Mouse (Mus musculus): Measurements from ENCODE around the gene Glud1.
A peak's percentile ranks its signal among the peaks of the same experiment; 100 is the strongest.

Glud1 gene

DNA sequence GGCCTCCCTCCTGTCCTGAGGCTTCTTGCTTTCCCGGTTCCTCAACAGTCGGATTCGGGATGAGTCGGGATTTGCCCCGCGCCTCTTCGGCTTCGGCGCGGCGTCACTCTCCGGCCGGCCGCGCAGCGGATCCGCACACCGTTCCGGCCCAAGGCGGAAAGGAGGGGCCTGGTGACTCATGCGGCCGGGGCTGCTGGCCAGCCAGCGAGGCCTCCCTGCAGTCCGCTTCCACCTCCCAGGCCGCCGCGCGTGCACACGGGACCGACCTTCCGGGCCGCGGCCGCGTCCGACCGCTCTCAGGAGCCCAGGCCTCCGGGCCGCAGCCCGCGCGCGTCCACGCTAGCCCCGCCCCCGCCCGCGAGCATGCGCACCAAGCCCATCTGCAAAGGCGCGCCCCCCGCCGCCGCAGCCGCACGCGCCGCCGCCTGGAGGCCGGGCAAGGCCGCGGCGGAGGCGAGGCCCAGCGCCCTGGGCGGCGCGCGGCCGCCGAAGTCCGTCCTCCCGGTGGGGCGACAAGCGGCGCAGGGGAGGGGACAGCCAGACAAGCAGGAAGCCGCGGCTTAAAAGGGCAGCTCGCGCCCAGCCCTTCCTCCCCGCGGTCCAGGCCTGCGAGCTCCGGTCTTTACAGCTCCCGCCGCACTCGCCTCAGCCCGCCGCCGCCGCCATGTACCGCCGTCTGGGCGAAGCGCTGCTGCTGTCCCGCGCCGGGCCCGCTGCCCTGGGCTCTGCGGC lies at the start of gene Glud1, which contains the start of gene Shld2:
Gene Glud1 (plus strand): TSS at position 494 of the 732 bp plus-strand sequence.
Gene Shld2 (minus strand): TSS at position 260 of the 732 bp plus-strand sequence.
- peak; percentile 98 for DNase-seq (ENCODE audit: low spot score)

DNA sequence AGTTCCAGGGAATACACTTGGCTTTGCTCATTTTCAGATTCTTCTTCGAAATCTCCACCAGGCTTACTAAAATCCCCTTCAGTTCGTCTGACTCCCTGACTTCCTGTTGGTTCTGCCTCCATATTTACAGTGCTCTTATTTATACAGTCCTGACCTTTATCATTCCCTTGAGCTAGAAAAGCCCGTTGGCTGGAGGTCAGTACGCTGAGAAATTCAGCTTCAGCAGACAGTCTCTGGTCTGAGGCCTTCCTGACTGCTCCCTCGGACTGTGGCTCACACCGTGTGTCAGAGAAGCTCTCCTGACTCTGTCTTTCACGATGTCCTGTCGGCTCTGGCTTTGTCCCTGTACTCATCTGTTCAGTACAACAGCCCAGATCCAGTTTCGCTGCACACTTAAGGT lies 42.5 kb upstream of the Glud1 start:
- no peak for DNase-seq (ENCODE audit: low spot score)

DNA sequence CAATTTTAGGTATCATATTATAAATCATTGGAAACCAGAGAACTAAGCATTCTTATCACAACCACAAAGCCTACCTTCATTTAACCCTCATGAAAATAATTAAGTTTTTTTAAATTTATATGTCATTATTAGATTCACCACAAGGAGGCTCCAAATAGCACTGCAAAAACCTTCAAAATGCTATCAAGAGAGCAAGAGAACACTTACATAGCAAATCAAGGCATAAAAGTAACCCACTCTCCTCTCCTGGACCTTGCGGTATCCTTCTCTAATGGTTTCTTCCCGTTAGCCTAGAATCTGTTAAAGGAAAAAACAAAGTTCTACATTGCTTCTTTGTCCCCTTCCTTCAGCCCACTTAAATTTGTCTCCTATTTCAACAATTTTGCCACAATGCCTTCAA lies 37.2 kb upstream of the Glud1 start:
- DNase-seq (ENCODE audit: low spot score): no peak

DNA sequence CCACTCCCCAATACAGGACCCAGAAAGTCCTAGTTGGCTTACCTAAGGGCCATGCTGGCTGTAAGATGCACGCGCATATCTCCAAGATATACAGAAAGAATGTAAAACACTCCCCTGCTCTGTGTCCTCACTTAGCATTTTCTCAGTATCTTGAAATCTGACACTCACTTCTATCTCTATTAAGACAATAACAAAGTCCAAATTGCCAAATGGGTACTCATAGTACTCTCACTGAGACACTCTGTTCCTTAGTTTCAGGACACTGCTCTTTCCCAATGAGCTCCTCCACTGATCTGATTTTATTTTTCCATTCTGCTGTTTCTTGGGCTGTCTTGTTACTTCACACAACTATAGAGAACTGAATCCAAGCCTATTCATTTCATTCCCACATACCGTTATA lies 36.4 kb upstream of the Glud1 start:
- no peak for DNase-seq (ENCODE audit: low spot score)

DNA sequence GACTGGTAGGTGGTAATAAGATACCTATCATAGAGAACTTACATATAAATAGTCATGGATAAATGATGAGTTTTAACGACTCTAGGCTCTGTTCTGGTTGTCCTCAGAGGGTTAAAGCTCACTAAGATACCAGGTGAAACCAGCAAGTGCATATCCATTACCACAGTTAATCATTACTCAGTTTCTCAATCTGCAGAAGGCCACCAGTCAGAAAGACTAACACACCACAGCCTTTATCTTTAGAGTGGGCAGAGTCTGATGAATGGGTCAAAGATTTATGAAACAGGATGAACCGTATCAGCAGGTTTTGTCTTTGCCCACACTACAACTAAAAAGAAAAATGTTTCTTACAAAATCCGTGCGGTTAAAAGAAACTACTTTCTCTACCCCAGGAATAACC lies 35.3 kb upstream of the Glud1 start:
- DNase-seq (ENCODE audit: low spot score): no peak

DNA sequence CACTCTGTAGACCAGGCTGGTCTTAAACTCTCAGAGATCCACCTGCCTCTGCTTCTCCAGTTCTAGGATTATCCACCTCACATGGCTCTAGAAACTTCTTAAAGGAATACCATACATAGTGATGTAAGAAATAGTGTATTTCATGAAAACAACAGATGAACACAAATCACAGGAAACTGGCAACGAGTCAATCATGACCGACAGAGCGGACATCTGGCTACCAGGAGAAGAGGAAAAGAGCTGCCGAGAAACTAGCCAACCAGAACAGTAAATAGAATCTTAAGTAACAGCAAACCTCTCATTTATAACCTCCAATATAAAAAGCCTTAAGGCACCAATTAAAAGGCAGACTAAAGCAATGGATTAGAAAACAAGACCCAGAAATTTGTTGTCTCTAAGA lies 30.8 kb upstream of the Glud1 start:
- no peak for DNase-seq (ENCODE audit: low spot score)

DNA sequence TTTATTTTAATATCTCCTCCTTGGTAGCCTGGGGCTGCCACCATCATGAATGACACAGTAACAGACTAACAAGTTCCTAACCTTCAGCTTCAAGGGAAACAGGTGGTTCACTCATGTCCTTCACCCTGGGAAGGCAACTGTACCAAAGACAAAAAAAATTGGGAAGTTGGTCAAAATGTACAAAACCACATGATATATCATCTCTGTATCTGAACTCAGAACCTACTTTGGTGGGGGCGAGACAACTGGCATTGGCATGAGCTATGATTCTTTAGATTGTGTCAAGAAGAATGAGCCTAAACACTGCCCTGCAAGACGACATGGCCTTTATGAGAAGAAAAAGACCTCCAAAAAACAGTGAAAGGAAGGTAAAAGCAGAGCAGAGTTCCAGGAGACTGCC lies 29.7 kb upstream of the Glud1 start:
- no peak for DNase-seq (ENCODE audit: low spot score)

DNA sequence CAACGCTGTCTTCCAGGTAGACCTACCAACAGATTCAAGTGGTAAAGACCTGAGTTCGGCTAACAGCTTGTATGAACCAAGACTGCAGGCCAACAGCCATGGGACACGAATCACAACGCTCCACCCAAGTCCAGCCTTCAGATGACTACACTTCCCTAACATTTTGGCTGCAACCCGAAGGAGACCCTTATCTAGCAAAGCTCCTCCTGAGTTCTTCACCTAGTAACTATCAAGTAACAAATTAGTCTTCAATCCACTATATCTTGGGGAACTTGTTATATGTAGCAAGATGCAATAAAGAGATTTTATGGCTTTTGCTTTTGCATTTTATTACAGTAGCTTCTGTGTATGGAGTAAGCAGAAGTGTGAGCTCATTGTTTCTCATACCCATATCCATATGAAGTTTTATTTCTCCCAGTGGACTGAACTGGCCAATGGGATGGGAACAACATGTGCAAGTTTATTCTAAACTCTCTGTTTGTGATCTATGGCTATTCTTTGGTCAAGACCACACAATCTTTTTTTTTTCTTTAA lies 28.7 kb upstream of the Glud1 start:
- DNase-seq (ENCODE audit: low spot score): no peak

DNA sequence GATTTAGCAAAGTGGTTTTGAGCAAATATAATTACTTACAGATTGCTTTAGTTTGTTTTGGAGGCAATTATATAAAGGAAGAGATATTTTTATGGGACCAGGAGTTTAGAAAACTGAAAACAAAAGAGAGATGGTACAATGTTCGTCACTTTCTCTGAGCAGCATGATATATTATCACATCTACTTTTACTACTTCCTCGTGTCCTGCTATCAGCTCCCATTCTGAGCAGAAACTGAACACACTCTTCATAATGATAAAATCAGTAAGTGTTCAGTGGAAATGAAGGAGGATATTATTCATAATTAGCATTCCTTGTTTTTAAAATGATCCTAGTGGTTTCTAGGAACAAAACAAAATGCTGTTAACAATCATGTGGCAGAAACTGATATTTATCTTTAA lies 22.1 kb upstream of the Glud1 start:
- no peak for DNase-seq (ENCODE audit: low spot score)

DNA sequence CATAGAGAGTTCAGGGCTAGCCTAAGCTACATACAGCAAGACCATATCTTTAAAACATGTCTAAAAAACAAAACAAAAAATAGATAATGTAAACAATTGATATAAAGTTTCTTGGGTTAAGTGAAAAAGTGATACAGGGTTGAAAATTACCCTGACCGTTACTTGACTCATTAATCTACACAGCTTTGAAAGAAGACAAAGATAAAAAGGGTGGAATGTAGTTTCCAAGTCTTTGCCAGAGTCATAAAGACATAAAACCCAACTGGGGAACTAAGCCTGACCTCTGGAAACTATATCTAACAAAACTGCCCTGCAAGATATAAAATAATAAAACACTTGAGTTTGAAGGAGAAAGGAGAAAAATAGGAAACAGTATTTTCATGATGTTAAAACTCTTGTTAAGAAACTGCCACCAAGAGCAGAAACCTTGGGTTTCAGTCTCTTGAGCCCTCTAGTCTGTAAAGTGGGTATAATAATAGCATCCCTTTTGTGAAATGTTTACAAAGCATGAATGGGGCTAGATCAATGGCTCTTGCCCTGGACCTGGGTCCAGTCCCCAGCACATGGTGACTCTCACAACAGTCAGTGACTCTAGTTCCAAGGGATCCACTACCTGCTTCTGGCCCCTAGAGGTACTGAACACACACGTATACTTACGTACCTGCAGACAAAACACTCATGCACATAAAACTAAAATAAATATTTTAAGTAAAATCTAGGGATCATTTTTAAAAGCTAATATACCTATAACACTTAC lies 21.1 kb upstream of the Glud1 start:
- no peak for DNase-seq (ENCODE audit: low spot score)

DNA sequence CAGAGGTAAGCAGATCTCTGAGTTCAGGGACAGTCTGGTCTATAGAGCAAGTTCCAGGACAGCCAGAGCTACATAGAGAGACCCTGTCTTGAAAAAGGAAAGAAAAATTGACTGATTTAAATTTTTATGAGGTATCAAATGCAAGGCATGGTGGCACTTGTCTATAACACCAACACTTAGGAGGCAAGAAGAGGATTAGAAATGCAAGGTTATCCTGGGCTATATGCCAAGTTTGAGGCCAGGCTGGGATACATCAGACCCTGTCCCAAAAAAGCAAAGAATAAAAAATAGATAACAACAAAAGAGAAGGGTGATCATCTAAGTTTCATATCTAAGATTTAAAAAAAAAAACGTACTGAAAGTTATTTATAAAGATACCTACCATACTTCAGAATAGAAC lies 20.3 kb upstream of the Glud1 start:
- no peak for DNase-seq (ENCODE audit: low spot score)

DNA sequence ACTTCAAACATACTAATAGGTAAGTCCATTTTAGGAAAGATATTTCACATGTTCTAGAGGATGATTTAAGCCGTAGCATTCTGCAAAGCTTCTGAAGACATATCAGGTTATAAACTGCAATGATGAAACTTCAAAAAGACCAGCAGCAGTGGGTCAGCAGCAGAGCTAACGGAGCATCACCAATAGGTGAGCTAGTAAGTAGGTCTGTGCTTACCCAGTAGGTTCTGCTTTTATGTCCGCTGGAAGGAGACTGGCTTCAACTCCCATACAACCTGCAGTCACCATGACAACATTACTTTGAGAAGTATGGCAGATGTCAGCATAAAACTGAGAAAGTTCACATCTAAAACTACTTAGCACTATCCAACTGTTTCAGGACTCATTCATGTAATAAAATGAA lies 16.9 kb upstream of the Glud1 start:
- no peak for DNase-seq (ENCODE audit: low spot score)

DNA sequence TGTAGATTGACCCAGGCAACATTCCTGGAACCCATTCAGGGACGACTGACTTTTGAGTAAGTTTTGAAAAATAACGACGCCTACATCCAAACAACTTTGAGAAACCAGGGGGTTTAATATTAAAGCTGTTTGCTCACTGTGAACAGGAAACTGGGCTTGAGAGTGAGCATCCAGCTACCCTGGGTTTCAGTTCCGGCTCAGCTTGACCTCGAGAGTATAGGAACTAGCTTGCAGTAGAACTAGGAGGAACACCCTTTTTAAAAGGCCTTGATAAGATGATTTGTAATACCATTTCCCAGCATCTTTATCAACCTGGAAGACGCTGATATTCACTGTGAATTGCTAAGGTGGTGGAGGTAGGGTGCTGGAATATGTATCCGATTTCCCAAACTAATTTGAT lies 14.2 kb upstream of the Glud1 start:
- no peak for DNase-seq (ENCODE audit: low spot score)

DNA sequence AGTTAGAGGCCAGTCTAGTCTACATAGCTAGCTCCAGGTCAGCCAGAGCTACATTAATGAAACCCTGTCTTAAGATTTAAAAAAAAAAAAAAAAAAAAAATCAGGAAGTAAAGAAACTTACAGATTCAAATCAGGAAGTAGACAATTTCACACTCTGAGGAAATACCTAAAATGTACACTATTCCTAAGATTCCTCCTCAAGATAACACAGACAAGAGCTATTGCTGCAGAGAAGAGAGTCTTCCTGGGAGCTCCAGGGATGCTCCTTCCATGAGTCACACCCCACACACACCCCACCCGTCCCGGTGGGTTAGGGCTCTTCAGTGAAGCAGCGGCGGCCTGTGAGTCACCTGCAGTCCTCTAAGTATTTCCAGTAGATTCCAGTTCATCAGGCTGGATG lies 13.5 kb upstream of the Glud1 start:
- DNase-seq (ENCODE audit: low spot score): no peak

DNA sequence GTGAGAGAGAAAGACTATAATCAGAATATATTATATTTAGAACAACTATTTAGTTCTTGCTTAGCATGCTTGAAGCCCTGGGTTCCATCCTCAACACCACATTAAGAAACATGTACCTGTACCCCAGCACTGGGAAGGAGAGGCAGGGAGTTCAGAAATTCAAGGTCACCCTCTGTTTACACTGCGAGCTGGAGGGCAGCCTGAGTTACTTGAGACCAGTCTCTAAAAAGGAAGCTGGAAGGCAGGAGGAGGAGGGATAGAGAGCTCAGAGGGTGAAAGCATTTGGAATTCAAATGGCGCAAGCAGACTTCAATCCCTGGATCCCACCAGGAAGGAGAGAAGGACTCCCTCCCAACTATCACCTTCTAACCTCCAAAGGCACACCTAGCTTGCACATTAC lies 12.9 kb upstream of the Glud1 start:
- no peak for DNase-seq (ENCODE audit: low spot score)

DNA sequence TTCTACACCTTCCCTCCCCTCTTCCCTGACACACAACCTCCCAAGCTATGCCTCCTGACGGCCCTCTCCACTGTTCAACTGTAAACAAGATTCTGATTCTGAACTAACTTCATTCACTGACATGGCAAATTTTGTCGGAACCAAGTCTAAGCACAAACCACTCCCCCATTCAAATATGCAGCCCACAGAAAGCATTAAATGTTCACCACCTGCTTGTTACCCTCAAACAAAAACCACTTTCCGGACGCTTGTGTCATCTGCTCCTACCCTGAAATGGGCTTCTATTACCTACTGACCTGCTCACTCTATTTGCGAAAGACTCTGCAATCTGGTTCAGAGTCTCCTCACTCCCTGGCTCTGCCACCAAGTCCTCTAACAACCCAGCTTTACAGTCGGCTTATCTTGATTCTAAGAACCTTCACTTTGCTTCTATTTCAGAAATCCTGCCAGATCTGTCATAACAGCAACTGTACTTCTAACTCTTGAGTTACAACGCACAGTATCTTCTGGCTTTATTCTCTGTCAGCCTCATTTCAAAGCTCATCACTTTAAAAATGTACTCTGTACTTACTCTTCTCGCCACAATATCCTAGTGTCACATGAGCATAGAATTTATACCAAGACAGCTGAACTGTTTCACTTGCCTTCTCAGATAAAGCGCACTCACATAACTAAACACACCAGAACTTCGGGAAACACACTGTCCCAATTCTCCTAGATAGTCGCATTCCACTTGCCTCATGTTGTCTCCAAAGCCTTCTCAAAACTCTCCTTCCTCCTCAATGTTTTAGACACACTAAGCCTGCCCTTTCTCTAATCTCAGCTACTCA lies 11.4 kb upstream of the Glud1 start:
- DNase-seq (ENCODE audit: low spot score): no peak

DNA sequence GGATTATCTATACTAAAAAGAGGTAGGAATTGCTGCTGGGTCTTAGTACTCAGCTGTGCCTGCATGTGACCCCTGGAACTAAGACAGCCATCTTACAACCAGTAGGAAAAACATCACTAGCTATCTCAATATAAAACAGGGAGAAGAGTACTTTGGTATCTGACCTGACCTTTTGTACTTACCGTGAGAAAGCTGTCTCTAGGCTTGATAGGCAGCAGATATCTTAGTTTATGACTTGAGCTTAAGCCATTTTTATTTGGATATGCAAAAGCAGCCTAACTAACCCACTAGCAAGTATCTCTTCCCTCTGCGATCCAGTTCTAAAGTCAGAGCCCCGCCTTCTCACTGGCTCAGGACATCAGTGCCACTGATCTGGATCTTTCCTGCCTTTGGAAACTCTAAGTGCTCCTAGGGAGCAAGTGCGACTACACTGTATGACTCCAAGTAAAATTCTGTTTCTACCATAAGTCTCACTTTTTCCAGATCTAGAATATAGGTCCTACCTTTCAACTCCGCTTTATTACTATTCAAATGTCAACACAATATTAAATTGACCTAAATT lies 7.8 kb upstream of the Glud1 start:
- DNase-seq (ENCODE audit: low spot score): no peak

DNA sequence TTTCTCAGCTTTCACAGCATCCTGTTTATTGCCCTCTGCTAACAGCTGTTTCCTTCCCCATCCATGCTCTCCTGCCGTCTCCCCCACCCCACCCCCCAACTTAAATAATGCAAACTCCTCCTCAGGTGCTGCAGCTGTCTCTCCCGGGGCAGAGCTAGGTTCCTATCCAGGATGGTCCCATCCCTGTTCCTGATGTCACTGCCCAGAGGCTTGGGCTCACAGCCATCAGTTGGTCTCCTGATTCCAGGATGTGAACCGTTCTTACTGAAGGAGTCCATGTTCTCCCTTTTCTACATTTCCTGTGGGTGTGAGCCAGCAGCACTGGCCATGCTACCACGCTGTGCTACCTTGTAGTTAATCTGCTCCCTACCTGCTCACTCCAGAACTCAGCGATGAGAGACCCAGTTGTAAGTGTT lies 7.3 kb upstream of the Glud1 start:
- DNase-seq (ENCODE audit: low spot score): no peak

DNA sequence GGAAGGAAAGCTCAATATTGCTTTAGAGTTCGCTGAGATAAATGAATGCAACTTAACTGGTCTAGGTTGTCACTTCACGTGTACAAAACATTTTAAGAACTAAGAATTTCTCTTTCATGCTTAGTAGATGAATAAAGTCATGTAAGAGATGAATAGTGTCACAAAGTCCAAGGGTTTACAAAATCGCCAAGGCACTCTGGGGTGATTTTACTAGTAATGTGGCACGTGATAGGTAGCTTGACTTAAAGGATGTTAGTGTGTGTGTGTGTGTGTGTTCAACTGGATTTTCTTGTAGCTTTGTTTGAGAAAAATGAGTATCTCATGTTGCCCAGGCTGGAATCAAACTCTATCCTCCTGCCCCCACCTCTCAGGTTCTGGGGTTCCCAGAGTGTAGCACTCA lies 1.3 kb upstream of the Glud1 start:
- no peak for DNase-seq (ENCODE audit: low spot score)

DNA sequence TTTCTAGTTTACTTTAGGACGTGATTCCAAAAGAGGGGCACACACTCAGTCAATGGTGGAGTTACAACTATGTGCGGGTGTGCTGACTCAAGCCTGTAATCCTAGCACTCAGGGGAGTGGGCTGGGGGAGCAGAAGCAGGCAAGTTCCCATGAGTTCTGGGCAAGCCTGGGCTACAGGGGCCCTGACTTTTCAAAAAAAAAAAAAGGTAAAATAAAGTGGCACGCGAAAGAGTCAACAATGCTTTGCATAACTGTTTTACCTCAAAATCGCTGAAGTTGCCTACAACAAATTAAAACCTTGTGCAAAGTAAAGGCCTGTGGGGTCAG lies 657 bp upstream of the Glud1 start:
- DNase-seq (ENCODE audit: low spot score): no peak

DNA sequence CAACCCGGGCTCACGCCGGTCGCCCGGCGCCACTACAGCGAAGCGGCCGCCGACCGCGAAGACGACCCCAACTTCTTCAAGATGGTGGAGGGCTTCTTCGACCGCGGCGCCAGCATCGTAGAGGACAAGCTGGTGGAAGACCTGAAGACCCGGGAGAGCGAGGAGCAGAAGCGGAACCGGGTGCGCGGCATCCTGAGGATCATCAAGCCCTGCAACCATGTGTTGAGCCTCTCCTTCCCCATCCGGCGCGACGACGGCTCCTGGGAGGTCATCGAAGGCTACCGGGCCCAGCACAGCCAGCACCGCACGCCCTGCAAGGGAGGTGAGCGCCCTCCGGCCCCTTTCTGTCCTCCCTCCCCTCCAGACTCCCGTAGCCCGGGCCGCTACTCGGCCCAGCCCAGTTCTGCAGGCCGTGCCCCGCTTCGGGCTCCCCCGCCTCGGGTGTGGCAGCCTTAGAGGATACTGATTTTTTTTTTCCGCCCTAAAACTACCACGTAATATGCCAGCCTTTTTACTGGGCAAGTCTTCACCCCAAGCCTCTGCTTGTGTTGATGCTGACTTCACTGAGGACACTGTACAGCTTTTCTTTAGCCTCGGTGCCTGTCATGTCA lies 599 bp downstream of the Glud1 start:
- peak; percentile 72 for DNase-seq (ENCODE audit: low spot score)

DNA sequence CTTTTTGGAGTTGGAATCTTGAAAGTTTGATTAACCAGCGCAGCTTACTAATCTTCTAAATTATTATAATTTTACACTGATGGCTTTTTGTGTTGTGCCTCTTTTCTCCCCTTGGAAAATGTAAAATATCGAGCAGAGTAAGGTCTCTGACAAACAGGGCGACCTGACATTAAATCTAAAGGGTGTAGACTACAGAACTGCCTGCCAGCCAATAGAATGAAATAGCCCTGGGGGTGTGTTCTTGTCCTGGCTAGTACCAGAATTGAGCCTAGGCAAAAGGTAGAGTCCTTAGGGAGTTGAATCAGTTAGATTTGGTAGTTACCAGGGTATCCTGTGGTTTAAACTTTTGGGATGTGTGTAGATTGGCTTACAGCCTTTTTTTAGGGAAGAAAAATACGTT lies 1.2 kb downstream of the Glud1 start:
- DNase-seq (ENCODE audit: low spot score): no peak
